Comparison of ENCODE assay signal across 7 mouse cellular contexts in the genomic region with DNA sequence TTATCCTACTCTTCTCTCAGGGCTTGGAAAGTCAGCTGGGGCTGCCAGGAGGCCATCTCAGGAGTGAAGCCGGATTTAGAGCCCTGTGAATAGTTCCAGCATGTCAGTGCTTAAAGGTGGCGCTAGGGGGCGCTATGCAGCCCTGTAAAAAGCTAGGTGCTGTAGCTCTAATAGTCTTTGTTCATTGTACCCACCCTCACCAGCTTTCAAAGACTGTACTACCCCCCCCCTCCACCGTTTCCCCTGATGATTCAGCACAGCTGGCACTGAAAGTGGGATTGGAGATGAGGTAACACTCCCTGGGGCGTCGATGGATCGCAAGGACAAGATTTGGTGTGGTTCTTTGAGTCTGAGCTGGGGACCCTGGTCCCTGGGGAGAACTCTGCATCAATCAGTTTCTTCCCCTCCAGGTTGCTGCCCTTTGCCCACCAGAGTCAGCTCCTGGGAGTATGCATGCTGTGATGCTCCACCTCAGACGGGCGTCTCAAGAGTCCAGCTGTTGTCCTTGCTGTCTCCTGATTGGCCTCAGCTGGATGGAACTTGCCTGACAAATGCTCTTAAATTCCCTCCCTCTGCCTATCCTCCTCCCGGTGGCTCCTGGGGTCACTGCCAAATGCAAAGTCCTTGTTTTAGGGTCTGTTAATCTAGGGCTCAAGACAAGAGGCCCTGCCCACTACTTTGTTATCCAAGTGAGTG. TPM values are rescaled to one million over a fixed set of nuclear protein-coding genes. Genes with fewer than 3 reads are reported as not detected.
A peak's percentile ranks its signal among the peaks of the same experiment; 100 is the strongest.
DNase-seq lines count a peak whose midpoint lies in the region; ATAC-seq and TF ChIP-seq lines count a peak whose summit lies in the region.

No protein-coding gene starts in this region.

- POLR2A ChIA-PET in Patski (lab: Charles Lee), result interaction anchor here (0.9 kb wide), 1 partner anchor 39 kb away, joined by 3 read pairs; no protein-coding TSS in a partner anchor

- H3K4me1 ChIP-seq in liver, adult 2 months (ENCODE audit: control insufficient read depth, insufficient read depth, low read length), result peaks cover 3% of the 10 kb centered on the region
- no peaks in the 10 kb centered on the region for H3K4me1 ChIP-seq in liver, embryonic 11.5 days (replicated peaks; ENCODE audit: control insufficient read depth, insufficient read depth, low read length)
- H3K4me1 ChIP-seq in hindbrain, embryonic 11.5 days (replicated peaks; ENCODE audit: control insufficient read depth, insufficient read depth, low read length), result peaks cover 4% of the 10 kb centered on the region; the same call in 1 of the 2 replicates
- peaks cover 22% of the 10 kb centered on the region for H3K4me1 ChIP-seq in lung, embryonic 16.5 days (replicated peaks; ENCODE audit: control insufficient read depth, insufficient read depth, low read length)

- 50% methylated on average over 10 of the region's 10 CpGs for WGBS in liver, adult 2 months
- WGBS in liver, embryonic 11.5 days, result 31% methylated on average over 10 of the region's 10 CpGs
- WGBS in hindbrain, embryonic 11.5 days, result 22% methylated on average over 10 of the region's 10 CpGs
- WGBS in lung, embryonic 16.5 days, result 23% methylated on average over 10 of the region's 10 CpGs

- H3K27me3 ChIP-seq in liver, adult 2 months (ENCODE audit: control insufficient read depth, insufficient read depth, low read length), result no peaks in the 10 kb centered on the region
- 0 out of 2 replicates have a peak, but pooled peaks cover 7% of the 10 kb centered on the region for H3K27me3 ChIP-seq in liver, embryonic 11.5 days (replicated peaks; ENCODE audit: control insufficient read depth, insufficient read depth, low read length)
- no peaks in the 10 kb centered on the region for H3K27me3 ChIP-seq in Patski
- H3K27me3 ChIP-seq in hindbrain, embryonic 11.5 days (ENCODE audit: control insufficient read depth, insufficient read depth, low read length), result no peaks in the 10 kb centered on the region
- no peaks in the 10 kb centered on the region for H3K27me3 ChIP-seq in lung, embryonic 16.5 days (ENCODE audit: control insufficient read depth, insufficient read depth, low read depth, low read length)

- peak; percentile 46 for DNase-seq in liver, adult 2 months (ENCODE audit: extremely low read depth, low read depth, low spot score)
- DNase-seq in liver, embryonic 11.5 days (ENCODE audit: low spot score), result no peak
- no peak for DNase-seq in Patski (ENCODE audit: low read depth, low spot score)
- DNase-seq in embryo, embryonic 11 days, result peak; percentile 81
- peak; percentile 83 for DNase-seq in hindbrain, embryonic 11.5 days (ENCODE audit: low spot score)

- no peak for TF ChIP-seq POLR2A in liver, adult 2 months (IDR thresholded peaks at IDR 0.05; ENCODE audit: extremely low read depth, insufficient read depth, low read length)

- no peak for ATAC-seq in liver, embryonic 11.5 days (replicated peaks; ENCODE audit: low FRiP score)
- ATAC-seq in Patski, result peak; percentile 33
- no peak; the same call in 1 of the 2 replicates for ATAC-seq in hindbrain, embryonic 11.5 days (ENCODE audit: low FRiP score)
- peak; percentile 63 for ATAC-seq in lung, embryonic 16.5 days (ENCODE audit: low read depth)
- ATAC-seq in neutrophil, adult 5-6 weeks (ENCODE audit: extremely low read depth, insufficient number of reproducible peaks, low FRiP score, poor library complexity, severe bottlenecking), result peak; percentile 53; the same call in 1 of the 2 replicates

- no peak overlapping the region for H3K9ac ChIP-seq in liver, adult 2 months (ENCODE audit: low read depth, low read length)
- H3K9ac ChIP-seq in liver, embryonic 11.5 days (ENCODE audit: low read depth, low read length), result no peak overlapping the region
- H3K9ac ChIP-seq in hindbrain, embryonic 11.5 days (ENCODE audit: low read depth, low read length), result no peak overlapping the region
- H3K9ac ChIP-seq in lung, embryonic 16.5 days (ENCODE audit: low read length), result no peak overlapping the region; the same call in 1 of the 2 replicates

- no peak overlapping the region for H3K4me3 ChIP-seq in liver, adult 2 months (ENCODE audit: insufficient read depth, low read depth, low read length)
- H3K4me3 ChIP-seq in liver, embryonic 11.5 days (ENCODE audit: low read depth, low read length), result no peak overlapping the region
- H3K4me3 ChIP-seq in hindbrain, embryonic 11.5 days (ENCODE audit: low read depth, low read length), result no peak overlapping the region
- H3K4me3 ChIP-seq in lung, embryonic 16.5 days (ENCODE audit: low read length), result no peak overlapping the region

- CTCF ChIA-PET in Patski (lab: Charles Lee), result interaction anchor here (1.0 to 3.8 kb wide), 11 partner anchors 9 to 128 kb away, joined by 3 to 17 read pairs (median 3); no protein-coding TSS in a partner anchor

- H3K27ac ChIP-seq in liver, adult 2 months (replicated peaks; ENCODE audit: insufficient read depth, low read depth, low read length), result no peak overlapping the region
- H3K27ac ChIP-seq in liver, embryonic 11.5 days (ENCODE audit: low read depth, low read length), result no peak overlapping the region
- no peak overlapping the region for H3K27ac ChIP-seq in hindbrain, embryonic 11.5 days (ENCODE audit: low read depth, low read length)
- H3K27ac ChIP-seq in lung, embryonic 16.5 days (ENCODE audit: low read length), result peak overlapping the region; percentile 74

- no peak overlapping the region for H3K4me2 ChIP-seq in liver, embryonic 11.5 days
- no peak overlapping the region for H3K4me2 ChIP-seq in hindbrain, embryonic 11.5 days (replicated peaks; ENCODE audit: low read depth, low read length)
- H3K4me2 ChIP-seq in lung, embryonic 16.5 days (ENCODE audit: low read depth, low read length), result no peak overlapping the region

- no peaks in the 10 kb centered on the region for H3K36me3 ChIP-seq in liver, adult 2 months (ENCODE audit: control insufficient read depth, insufficient read depth, low read length)
- no peaks in the 10 kb centered on the region for H3K36me3 ChIP-seq in liver, embryonic 11.5 days (ENCODE audit: control insufficient read depth, insufficient read depth, low read length)
- H3K36me3 ChIP-seq in hindbrain, embryonic 11.5 days (ENCODE audit: control insufficient read depth, insufficient read depth, low read length), result no peaks in the 10 kb centered on the region
- H3K36me3 ChIP-seq in lung, embryonic 16.5 days (ENCODE audit: control insufficient read depth, insufficient read depth, low read length), result no peaks in the 10 kb centered on the region

- H3K79me2 ChIP-seq in liver, adult 2 months (ENCODE audit: control insufficient read depth, insufficient read depth, low read length), result no peaks in the 10 kb centered on the region

- TF ChIP-seq CTCF in liver, adult 2 months (IDR thresholded peaks at IDR 0.05; ENCODE audit: low read depth, low read length), result peak; percentile 76
- TF ChIP-seq CTCF in Patski (IDR thresholded peaks at IDR 0.05), result no peak

- H3K9me3 ChIP-seq in liver, embryonic 11.5 days (ENCODE audit: control insufficient read depth, low read length), result no peaks in the 10 kb centered on the region
- H3K9me3 ChIP-seq in hindbrain, embryonic 11.5 days (ENCODE audit: control insufficient read depth, low read length), result no peaks in the 10 kb centered on the region
- H3K9me3 ChIP-seq in lung, embryonic 16.5 days (ENCODE audit: control insufficient read depth, low read length), result no peaks in the 10 kb centered on the region

- in situ Hi-C loops in Patski (cut with MboI; ENCODE audit: low pct_unique_long_range_greater_than_20kb), result loop anchor here (5.0 to 25.0 kb wide), 2 partner anchors 83 to 558 kb away; no protein-coding TSS in a partner anchor

RNA-seq across cellular contexts. Expression of a gene that starts 33.9 kb away (rescaled TPM):
- total RNA-seq in liver, adult 2 months (2014; rRNA removed), result 0.40 and 0.46 TPM in 2 replicates
- polyA plus RNA-seq in liver, adult 2 months (2012; rRNA removed), result 0.52 and 0.69 TPM in 2 replicates
- polyA plus RNA-seq in liver, embryonic 11.5 days (2014; fragmentation: Nextera tagmentation; extraction: Ambion mirVana), result 0.53 and 0.81 TPM in 2 replicates
- 49.6 TPM for polyA plus RNA-seq in Patski (2021)
- 1.9 and 2.3 TPM in 2 replicates for polyA plus RNA-seq in hindbrain, embryonic 11.5 days (2014; fragmentation: Nextera tagmentation; extraction: Ambion mirVana)
- 3.9 and 4.0 TPM in 2 replicates for polyA plus RNA-seq in lung, embryonic 16.5 days (2015; fragmentation: Nextera tagmentation; extraction: Ambion mirVana)
- total RNA-seq in neutrophil, adult 5-6 weeks (2017), result not detected in 2 replicates

RNA-seq across cellular contexts. Expression of a gene that starts 48.9 kb away (rescaled TPM):
- 68.3 and 101 TPM in 2 replicates for total RNA-seq in liver, adult 2 months (2014; rRNA removed)
- polyA plus RNA-seq in liver, adult 2 months (2012; rRNA removed), result 91.7 and 93.5 TPM in 2 replicates
- polyA plus RNA-seq in liver, embryonic 11.5 days (2014; fragmentation: Nextera tagmentation; extraction: Ambion mirVana), result 49.5 and 49.7 TPM in 2 replicates
- polyA plus RNA-seq in Patski (2021), result 113 TPM
- polyA plus RNA-seq in hindbrain, embryonic 11.5 days (2014; fragmentation: Nextera tagmentation; extraction: Ambion mirVana), result 4.2 and 4.3 TPM in 2 replicates
- 75.8 and 81.6 TPM in 2 replicates for polyA plus RNA-seq in lung, embryonic 16.5 days (2015; fragmentation: Nextera tagmentation; extraction: Ambion mirVana)
- 16.6 and 20.3 TPM in 2 replicates for total RNA-seq in neutrophil, adult 5-6 weeks (2017)

Comparison
In these comparisons a context has a peak if more than half of its experiments do, and no peak if none do; other contexts are left out.
1. DNase-seq: peak in liver, adult 2 months (single experiment), embryo, embryonic 11 days (single experiment) and hindbrain, embryonic 11.5 days (single experiment); none in liver, embryonic 11.5 days (single experiment) and Patski (single experiment).
2. ATAC-seq: peak in Patski (single experiment), lung, embryonic 16.5 days (single experiment) and neutrophil, adult 5-6 weeks (single experiment); none in liver, embryonic 11.5 days (single experiment) and hindbrain, embryonic 11.5 days (single experiment).
3. RNA of a gene that starts 33.9 kb away (polyA plus RNA-seq): 49.6 TPM in Patski (single experiment); 3.9 to 4.0 TPM in lung, embryonic 16.5 days, 1.9 to 2.3 TPM in hindbrain, embryonic 11.5 days, 0.53 to 0.81 TPM in liver, embryonic 11.5 days and 0.52 to 0.69 TPM in liver, adult 2 months; every median in the first group is over 10 times any median in the second.